Mouse (Mus musculus): ENCODE measurements around the gene Pappa.
A peak's percentile ranks its signal among the peaks of the same experiment; 100 is the strongest.

The Pappa gene

DNA sequence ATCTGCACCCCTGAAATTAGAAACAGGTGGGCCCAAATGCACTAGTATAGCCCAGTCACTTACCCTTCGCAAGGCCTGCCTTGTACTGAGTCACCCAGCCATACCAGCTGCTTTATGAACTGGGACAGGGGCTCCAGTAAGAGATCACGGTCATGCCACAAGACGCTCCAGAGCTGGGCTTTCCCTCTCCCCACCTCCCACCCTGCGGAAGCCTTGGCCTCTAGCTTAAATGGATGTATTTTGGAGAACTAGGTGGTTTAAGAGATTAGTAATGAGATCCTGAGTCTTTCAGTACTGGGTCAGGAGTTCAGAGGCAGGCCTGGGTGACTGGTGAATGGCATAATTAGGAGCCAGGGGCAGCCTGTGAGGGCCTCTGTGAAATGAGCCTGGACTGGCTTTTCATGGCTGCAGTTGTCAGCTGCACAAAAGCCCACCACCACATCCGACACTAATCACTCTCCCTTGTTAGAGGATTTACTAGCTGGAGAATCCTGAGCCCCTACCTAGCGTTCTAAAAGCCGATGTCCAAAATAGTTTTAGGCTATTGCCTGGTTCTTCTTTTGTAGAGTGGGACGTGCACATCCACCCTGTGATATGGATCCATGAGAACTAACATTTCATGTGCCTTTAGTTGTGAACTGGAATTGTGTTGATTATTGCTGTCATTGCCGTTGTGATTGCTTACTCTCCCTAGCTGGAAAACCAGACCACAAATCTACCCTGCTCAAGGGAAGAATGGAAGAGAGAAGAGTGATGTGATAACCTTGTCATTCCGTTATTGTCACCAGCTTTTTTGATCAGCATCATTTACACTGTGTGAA is 154.7 kb downstream of the Pappa start:
- no peak for DNase-seq

DNA sequence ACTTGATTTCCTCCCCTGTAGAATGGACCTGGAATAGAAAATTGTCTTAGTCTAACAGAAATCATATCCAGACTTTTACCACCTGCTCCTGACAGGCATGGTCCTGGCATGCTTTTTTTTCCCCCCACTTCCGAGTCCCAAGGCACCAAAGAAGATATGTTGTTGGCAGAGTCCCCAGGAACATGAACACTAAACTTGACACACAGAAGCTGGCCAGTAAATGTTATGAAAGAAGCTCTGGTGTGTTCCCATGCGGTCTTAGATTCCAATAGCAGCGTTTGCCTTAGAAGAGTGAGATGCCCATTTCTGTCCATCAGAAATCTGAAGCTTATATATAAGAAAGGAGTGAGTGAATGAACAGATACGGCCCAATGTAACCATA is 155.3 kb downstream of the Pappa start:
- no peak for DNase-seq

DNA sequence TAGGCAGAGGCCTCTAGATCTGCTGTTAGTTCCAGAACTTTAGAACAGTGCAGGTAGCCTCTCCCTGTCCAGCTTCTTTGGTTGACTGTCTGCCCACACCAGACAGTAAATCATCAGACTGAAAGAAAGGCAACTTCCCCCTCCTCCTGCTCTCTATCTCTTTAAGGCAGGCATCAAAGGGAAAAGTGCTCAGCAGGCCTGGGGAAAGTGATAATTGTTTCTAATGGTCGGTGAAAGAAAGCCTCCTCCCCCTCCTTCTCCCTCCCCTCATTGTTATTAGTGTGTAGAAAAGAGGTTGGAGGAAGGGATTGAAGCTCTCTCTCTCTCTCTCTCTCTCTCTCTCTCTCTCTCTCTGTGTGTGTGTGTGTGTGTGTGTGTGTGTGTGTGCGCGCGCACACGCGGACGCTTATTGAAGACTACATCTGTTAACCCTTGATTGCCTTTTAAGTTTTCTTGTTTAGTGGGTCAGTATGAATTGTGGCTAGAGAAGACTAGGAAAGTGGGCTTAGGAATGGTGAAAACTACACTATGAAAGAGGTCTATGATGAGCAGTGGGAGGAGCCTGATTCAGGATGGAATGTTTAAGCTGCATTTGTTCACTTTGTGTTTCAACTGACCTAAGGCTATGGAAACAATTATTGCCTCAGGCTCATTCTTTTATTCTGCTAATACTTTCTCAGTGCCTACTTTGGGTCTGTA is 156.2 kb downstream of the Pappa start:
- DNase-seq, result no peak

DNA sequence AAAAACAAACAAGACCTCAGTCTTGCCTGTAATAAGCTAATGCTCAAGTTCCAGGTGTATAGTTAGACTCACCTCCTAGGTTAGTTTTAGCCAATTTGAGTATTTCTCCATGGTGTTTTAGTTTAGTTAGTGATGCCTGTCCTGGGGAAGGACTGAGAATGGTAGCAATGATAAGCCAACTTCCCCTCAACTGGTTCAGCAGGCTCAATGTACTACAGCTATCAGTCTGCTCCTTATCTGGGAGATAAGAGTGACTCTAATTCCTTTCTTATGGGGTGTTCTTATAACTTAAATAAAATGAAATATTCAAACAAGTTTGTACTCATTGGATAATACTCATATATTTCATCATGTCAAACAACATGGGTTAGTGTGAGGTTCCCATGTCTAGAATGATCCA is 156.9 kb downstream of the Pappa start:
- no peak for DNase-seq

DNA sequence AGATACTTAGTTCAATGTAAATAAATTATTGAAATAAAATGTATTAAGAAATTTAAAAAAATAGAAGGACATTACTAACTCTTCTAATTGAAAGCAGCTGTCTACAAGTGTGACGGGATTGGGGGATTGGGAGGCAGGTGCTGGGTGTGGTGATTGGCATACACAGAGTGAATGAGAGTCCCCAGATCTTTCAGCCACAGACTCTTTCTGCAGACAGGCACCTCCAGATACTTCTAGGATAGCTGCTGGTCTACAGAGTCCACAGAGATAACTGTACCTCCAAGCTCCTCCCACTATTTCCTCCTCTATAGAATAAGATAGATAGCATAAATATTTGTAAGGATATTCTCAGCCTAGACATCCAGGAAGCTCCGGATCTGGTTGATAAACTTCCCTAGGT is 159.6 kb downstream of the Pappa start:
- no peak for DNase-seq

DNA sequence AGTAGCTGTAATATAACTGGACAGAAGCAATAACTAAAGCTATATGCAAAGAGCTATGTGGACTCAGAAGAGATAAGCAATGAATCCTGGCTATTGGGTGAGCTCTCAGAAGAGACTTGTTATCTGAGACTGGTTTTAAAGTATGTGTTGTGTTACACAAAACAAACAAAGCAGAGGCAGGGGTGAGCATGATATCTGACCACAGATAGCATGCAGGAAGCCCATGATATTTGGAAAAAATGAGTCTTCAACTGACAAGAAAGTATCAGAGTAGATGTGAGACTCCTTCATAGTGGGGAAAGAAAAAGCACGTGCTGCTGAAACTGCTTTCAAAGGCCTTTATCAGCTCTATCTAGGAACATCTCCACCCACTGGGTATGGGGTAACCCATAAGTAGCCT is 161.2 kb downstream of the Pappa start:
- DNase-seq, result no peak

DNA sequence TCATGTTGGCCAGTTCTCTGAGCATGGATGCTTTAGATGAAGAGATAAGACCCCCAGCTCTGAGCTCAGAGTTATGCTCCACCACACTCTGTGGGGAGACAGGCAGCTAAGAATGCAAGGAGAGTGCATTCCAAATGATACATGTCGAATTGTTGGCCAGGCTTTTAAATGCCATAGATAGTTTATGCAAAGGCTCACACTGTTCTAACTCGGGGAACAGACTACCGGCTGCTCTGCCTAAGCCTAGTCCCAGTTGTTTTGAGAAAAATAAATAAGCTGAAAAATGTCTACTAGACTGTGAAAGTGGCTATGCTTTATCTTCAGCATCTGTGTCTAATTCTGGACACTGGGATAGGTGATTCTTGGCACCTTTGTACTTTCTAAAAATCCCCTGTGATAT is 165.3 kb downstream of the Pappa start:
- no peak for DNase-seq

DNA sequence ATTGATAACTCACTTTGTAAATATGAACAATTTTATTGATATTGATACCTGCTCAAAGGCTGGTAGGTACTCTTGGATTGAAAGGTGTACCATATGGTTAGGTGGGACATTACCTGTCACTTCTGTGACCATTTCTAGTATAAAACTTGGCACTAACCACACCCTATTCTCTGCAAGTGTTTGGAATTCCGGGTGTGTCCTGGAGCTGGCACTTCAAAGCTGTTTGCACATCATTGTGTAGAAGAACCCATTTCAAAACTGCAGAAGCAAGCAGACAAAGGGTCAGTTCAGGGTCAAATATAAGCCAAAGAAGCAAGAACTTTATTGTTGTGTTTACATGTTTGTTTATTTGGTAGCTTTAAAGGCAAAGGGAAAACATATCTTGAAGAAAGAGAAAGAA is 171.8 kb downstream of the Pappa start:
- no peak for DNase-seq

DNA sequence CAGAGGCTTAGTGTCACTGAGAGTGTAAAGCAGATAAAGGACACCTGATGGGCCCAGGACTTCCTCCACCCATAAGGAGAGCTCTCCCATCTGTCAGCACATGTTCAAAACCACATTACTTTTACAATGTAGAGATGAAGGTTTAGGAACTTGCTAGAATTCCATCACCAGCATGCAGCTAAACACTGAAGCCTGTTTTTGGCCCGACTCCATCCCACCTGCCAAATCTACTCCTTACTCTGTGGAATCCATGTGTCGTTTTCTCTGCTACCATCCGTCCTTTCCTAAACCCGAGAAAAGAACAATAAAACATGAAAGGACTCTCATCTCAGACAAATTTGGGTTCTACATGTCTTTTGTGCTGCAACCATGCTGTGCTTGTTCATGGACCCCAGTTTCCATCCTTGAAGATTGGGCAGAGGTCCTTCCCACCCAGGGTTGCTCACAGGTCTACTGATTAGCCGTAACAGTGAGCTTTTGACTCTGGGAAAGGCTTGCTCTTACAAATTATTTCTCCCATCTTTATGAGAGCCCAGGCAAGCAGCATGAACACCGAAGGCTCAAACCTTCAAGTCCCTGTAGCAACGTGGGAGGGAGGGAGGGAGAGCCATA is 172.5 kb downstream of the Pappa start:
- DNase-seq, result no peak

DNA sequence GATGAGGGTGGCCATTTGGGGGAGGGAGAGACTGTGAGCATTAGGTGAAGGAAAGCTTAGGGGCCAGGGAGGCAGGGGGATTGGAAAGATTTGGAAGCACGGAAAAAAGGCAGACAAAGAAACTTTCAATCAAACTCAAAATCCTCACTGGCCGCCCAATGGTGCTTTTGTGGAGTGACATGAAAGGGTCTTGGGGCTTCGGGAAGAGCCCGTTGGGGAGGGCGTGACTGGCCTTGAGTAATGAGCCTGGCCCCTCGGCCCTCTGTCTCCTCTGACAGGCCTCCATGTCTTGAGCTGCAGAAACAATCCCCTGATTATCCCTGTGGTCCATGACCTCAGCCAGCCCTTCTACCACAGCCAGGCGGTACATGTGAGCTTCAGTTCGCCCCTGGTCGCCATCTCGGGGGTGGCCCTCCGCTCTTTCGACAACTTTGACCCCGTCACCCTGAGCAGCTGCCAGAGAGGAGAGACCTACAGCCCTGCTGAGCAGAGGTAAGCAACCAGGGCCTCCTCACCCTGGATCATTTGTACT is 173.1 kb downstream of the Pappa start:
- DNase-seq, result no peak

DNA sequence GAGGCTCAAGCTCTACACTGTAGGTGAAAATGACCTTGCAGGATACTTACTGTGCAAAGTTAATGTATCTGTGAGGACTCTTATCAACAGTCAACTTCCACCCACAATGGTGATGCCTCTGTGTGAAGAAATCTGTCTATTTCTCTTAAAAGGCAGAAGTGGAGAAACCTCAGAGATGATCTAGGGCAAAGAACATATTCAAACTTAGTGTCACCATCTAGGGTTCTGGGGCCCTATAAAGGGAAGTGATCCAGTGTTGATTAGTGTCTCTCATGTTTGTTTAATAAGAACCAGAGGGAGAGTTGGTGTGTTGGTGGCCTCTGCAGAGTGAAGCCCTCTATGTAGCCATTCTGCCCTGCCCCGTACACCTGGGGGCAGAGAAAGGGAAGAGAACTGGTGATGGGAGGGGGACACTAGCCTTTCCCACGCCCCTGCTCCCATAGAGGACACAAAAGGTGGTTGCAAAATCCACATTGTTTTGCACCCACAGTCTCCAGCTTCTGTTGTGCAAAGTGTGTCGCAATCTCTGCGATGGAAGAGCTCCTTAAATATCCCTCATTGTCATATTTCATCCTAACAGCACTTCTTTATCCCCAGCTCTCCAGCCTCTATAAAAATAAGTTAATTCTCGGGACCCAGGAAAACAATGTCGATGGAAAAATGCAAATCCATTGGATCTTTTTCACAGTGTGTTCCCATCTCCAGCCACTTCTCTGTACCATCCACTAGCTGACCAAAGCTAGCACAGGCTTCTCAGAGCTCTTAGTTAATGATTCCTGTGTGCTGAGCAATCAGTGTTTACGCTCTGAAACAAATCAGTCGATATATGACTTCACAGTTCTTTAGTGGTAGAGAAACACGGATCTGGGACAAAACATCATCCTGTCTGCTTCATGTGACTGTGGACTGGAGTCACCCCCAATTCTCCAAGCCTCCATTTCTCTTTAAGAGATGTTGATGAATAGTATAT is 174.5 kb downstream of the Pappa start:
- no peak for DNase-seq

DNA sequence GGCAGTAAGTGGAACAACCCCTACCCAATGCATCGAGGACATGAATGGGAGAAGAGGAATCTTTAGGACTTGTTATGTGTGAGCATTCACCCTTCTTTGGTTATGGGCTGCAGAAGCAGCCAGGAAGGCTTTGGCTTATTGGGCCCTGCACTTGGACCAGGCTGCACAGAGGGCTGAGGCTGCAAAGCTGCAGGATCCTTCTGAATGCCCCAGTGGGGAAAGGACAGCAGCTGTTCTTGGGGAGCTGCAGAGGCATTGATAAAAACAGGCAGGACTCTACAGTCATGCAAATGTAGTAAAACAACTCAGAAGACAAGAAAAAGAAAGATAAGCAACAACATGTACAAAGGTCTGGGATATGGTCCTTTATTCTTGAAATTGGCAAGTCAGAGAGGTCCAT is 175.4 kb downstream of the Pappa start:
- DNase-seq, result no peak

DNA sequence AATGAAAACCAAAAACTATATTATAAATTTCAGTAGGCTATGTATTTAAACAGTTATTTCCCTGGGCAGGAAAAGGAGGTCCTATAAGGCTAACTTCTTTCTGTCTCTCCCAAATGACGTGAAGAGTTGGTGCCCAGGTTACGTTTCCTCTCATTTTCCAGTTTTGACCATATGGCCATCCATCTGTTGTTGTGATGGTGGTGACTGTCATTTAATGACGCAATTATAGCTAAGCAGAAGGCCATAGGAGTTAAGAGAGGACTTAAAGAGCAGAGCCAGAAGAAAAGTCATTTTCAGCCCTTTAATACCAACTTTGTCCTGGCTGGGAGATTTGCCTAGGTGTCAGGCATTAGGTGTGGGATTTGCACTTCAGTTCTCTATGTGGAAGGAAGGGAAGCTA is 176.5 kb downstream of the Pappa start:
- DNase-seq, result no peak

DNA sequence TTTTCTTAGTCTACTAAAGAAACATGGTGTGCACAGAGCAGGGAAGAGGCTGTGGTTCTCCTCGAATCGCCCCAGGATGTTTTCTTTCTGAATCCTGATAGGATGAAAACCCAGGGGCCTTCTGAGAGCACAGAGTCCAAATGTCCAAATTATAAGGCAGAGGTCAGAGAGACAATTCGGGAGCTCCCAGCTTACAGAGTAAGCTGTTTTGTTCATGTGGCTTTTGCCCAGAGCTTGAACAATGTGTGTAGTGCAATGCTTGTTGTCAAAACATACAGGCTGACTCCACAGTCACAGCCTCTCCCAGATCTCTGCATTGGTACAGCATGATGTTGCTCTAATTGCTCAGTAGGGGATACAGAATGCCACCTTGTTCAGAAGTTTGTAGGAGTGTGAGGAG is 178.7 kb downstream of the Pappa start:
- no peak for DNase-seq

DNA sequence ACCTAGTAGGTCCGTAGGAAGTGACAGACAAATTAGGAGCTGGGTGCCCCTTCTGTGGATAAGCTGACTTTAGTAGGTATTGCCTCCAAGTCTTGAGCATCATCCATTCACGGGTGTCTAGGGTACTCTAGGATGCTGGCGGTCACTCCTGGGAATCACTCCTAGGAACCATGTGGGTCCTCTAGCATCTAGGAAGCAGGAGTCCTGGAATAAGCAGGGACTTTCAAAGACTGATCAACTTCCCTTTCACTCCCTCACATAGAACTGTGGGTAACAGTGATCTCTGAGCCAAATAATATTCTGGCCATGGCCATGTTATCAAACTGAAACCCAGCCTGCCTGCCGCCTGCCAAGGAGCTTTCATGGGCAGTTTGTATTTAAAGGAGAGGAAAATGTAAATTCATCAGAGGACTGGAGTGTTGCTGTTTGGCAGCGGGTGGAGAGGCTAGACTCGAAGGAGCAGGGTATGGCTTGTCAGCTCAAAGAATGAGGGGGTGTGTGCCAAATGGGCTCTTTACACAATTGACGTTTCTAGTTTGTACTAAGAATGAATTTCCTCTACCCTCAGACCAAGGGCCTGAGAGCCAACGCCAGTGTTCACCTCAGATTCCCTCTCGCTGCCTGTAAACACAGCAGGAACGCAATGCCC is 194.0 kb downstream of the Pappa start:
- peak; percentile 46 to 66 for DNase-seq

DNA sequence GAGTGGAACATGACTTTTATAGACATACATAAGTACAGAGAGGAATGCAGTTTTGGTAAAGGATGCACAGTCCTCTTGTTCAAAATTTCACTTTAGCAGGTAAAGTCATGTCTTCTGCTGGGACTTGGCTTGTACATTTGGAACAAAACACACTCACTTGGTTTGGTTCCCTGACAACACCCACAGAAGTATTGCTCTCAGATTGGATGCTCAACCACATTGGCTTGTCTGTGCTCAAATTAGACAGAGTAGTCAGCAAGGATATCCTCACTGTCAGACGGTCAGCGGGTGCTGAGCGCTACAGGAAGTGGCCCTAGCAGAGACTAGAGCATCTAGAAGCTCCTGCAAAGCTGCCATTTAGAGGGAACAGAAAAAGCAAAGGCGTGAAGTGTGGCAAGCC is 197.4 kb downstream of the Pappa start:
- no peak for DNase-seq

DNA sequence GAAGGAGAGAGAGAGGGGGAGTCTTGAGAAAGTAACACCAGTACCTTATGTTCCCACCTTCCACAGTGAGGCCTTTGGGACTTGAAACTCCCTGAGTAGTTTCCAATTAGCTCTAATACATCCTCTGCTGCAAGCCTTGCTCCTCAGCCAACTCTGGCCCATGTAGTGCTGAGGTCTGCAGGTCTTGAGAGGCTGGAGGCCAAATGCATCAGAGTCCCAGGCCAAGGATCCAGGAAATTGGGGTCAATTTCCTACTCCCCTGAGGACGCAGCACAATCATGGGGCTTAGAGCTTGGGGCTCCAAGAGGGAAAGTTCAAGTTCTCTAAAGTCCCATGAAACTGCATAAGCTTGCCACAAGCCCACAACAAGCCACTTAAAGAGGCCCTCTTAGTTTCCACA is 198.0 kb downstream of the Pappa start:
- DNase-seq, result no peak

DNA sequence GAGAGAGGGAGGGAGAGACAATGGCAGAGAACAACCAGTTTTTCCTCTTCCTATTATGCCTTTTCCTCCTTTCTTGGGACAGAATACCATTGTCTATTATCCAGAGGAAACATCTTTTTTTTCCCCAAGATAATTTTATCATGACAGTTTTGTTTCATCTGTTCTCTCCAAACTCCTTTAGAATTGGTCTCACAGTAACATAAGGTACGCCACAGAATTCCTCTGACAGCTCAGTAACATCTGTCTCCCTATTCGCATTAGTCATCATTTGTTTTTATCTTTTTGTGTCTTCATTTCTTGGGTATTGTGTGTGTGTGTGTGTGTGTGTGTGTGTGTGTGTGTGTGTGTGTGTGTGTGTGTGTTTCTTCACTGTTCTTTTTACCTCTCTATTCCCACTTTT is 201.8 kb downstream of the Pappa start:
- DNase-seq, result no peak

DNA sequence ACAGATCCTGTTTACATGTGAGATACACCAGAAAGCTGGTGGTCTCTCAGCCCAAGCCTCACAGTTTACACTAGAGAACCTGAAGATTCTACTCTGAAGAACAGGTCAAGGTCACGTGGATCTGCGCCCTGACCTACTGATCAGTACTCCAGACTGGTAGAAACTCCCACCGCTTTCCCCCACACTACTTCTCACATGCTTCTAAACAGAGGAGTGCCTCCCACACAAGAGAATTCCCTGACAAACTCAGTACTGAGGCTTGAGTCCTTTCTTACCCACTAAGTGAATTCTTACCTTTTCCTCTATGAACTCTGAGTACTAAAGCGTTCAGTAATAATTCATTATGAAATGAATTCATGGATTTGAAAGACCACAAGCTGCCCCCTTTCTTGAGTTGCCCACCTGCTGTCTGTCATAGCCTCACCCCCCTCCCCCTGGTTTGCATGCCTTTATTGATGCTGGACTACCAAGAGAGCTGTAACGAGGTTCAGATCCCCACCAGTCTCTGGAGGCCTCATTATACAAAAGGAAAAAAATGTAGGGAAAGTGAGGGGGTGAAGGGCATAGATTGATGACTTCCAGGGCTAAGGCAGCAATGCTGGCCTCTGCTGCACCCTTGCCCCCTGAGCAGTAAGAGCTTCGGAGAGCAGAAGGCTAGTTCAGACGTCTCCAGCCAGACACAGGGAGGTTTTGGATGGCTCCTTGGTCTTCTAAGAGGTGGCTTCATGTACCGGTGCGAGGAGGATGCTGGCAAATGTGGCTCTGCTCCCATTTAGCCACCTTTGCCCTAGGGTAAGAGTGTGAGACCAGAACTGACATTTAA is 204.7 kb downstream of the Pappa start:
- DNase-seq, result no peak

DNA sequence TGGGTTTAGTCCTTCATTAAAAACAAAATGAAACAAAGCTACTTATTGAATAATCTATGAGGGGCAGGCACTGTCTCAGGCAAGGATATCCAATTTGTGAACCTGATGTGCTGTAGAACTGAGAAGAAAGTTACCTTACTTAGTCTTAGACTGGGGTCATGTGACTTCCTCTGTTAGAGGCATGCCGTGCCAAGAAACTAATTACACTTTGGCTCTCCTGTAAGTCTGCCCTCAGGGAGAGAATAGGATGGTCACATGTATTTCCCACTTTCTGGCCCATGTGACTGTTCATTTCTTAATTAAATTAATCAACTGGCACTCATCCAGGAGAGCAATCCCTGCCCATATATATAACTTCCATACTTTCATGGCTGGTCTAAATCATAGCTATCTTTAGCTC is 209.7 kb downstream of the Pappa start:
- no peak for DNase-seq

DNA sequence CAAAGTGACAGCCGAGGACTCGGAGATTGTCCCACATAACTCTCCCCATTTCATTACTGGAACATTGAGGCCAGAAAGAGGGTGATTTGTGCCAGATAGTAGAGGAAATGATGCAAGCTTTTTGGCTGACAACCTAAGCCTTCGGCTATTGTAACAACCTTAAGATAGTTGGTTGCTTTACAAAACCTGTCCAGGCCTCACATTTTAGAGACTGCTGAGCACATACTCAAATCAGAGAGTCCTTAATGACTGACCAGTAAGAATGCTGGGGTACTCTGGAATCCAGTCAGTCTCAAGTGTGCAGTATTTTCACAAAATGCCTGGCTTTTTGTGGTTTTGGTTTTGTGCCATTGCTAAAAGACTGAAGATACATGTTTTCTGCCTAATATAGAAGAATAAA is 217.8 kb downstream of the Pappa start:
- DNase-seq, result no peak
